Mouse (Mus musculus): ENCODE measurements around the gene Sv2b. TPM values are rescaled to one million over a fixed set of nuclear protein-coding genes. Genes with fewer than 3 reads are reported as not detected.
A peak's percentile ranks its signal among the peaks of the same experiment; 100 is the strongest.

The Sv2b gene
- polyA plus RNA-seq, 1 experiment = 0.29 TPM

DNA sequence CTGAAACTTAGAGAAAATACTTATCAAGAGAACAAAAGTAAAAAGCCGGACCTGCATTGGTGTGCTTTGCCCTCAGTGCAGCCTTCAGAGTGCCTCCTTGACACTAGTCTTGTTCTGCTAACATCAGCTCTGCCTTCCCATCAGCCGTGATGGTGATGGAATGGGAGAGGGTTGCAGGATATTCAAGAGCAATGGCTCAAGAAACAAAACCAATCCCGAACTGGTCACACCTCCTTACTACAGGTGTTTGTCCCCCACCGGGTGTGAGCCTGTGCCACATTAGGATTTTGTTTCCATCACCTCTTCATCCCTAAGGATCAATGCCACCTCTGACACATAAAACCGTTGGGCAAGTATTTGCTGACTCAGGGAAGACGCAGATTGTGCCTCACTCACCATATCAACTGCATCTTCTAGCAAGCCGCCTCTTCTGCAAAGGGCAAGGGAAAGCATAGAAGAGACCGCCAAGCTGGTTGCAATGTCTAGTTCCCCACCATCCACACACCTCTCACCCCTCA lies 1.4 kb downstream of the Sv2b start:
- peaks cover 9% of the 10 kb centered on the region for H3K27me3 ChIP-seq (ENCODE audit: control insufficient read depth, insufficient read depth, insufficient read length)
- no peak overlapping the region for H3K4me3 ChIP-seq
- no peak overlapping the region for H3ac ChIP-seq (ENCODE audit: control insufficient read depth, insufficient read length)
- TF ChIP-seq REST (IDR thresholded peaks at IDR 0.05; ENCODE audit: insufficient read depth, insufficient read length) = no peak
- TF ChIP-seq POLR2AphosphoS2 (IDR thresholded peaks at IDR 0.05; ENCODE audit: insufficient read length, low read depth) = no peak
- TF ChIP-seq USF1 (IDR thresholded peaks at IDR 0.05; ENCODE audit: low read depth) = no peak
- H3K36me3 ChIP-seq (ENCODE audit: control insufficient read depth, insufficient read depth) = no peaks in the 10 kb centered on the region
- H3K79me2 ChIP-seq (ENCODE audit: control insufficient read depth, insufficient read depth) = no peaks in the 10 kb centered on the region
- no peak overlapping the region for H3K4me2 ChIP-seq (ENCODE audit: low read depth)

DNA sequence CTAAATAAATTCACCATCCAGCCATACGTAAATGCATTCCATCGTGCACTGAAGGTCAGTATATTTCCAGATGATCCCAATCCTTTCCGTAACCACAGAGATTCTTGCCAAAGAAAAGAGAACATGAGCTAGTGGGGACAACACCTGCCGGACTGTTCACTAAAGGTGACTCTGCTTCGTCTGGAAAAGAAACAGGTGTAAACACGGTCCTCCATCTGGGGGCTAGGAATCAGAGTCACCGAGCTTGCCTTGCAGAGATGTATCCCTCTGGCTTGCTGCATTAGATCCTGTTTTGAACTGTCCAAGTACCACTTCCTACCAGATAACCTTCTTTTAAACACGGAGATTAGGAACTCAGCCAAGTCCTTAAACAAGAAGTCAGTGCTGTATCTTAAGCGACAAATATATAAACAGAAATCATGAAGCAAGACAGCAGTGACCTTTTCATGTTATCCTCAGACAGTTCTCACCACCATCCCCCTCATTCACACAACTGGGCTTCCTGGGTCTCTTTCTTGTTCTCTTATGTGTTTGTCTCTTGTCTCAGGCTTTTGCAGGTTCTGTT lies 3.1 kb downstream of the Sv2b start:
- H3ac ChIP-seq (ENCODE audit: control insufficient read depth, insufficient read length) = no peak overlapping the region
- H3K79me2 ChIP-seq (ENCODE audit: control insufficient read depth, insufficient read depth) = no peaks in the 10 kb centered on the region
- no peaks in the 10 kb centered on the region for H3K36me3 ChIP-seq (ENCODE audit: control insufficient read depth, insufficient read depth)
- TF ChIP-seq SRF (IDR thresholded peaks at IDR 0.05; ENCODE audit: control insufficient read depth, insufficient read length, low read depth) (no peak), MYOD1 (IDR thresholded peaks at IDR 0.05; ENCODE audit: control insufficient read depth in 1 of 3, insufficient read length in 2 of 3, low read depth in 2 of 3) (no peak), REST (IDR thresholded peaks at IDR 0.05; ENCODE audit: insufficient read depth, insufficient read length) (no peak), TCF3 (IDR thresholded peaks at IDR 0.05; ENCODE audit: insufficient read length, low read depth) (no peak), CEBPB (IDR thresholded peaks at IDR 0.05; ENCODE audit: insufficient read depth, poor library complexity, severe bottlenecking) (no peak), MYOG (IDR thresholded peaks at IDR 0.05; ENCODE audit: control insufficient read depth in 1 of 3, insufficient read depth in 1 of 3, insufficient read length in 2 of 3, low read depth in 2 of 3) (no peak), USF1 (IDR thresholded peaks at IDR 0.05; ENCODE audit: low read depth) (no peak), MAX (IDR thresholded peaks at IDR 0.05; ENCODE audit: low read depth) (no peak), POLR2AphosphoS2 (IDR thresholded peaks at IDR 0.05; ENCODE audit: insufficient read length, low read depth) (no peak), E2F4 (IDR thresholded peaks at IDR 0.05; ENCODE audit: insufficient read depth) (no peak), TCF12 (IDR thresholded peaks at IDR 0.05; ENCODE audit: insufficient read depth, poor library complexity, severe bottlenecking) (no peak), POLR2A (IDR thresholded peaks at IDR 0.05; ENCODE audit: insufficient read length, low read depth) (no peak)
- H3K27me3 ChIP-seq (ENCODE audit: control insufficient read depth, insufficient read depth, insufficient read length) = peaks cover 9% of the 10 kb centered on the region
- no peak overlapping the region for H3K4me3 ChIP-seq
- no peak overlapping the region for H3K4me2 ChIP-seq (ENCODE audit: low read depth)

DNA sequence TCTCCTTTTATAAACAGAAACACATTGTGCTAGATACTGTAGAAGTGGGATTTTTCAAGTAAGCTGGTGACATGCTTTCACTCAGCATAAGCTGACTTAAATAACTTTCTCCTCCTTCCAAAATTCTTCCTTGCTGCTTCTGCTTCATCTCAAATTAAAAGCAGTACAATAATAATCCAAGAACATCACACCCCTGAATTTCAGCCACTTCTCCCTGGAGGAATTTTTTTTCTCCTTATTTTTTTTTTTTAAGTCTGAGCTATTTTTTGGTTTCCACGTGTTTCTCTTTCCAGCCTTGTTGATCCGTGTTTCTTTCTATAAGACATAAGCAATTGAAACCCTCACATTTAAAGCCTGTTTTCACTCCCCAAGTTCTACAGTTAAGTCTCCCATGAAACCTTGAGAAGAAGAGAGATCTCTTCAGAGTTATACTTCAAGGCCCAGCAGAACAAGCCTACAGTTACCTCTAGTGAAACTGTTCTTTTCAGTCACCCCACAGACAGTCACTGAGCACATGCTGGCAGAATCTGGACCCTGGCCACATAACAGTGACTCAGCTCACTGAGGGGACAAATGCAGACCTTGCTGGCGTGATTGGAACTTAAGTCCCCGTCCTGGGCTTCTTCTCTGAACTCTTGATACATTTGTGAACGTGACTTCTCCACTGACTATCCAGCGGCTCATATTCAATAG lies 6.4 kb downstream of the Sv2b start:
- Histone ChIP-seq H3K4me2 (ENCODE audit: low read depth) (peak overlapping the region; percentile 23), H3ac (ENCODE audit: control insufficient read depth, insufficient read length) (no peak overlapping the region), H3K36me3 (ENCODE audit: control insufficient read depth, insufficient read depth) (no peaks in the 10 kb centered on the region), H3K27me3 (ENCODE audit: control insufficient read depth, insufficient read depth, insufficient read length) (peaks cover 5% of the 10 kb centered on the region), H3K79me2 (ENCODE audit: control insufficient read depth, insufficient read depth) (no peaks in the 10 kb centered on the region), H3K4me3 (no peak overlapping the region)
- TF ChIP-seq MYOG (IDR thresholded peaks at IDR 0.05; ENCODE audit: control insufficient read depth in 1 of 3, insufficient read depth in 1 of 3, insufficient read length in 2 of 3, low read depth in 2 of 3) (no peak), MYOD1 (IDR thresholded peaks at IDR 0.05; ENCODE audit: control insufficient read depth in 1 of 3, insufficient read length in 2 of 3, low read depth in 2 of 3) (no peak), TCF12 (IDR thresholded peaks at IDR 0.05; ENCODE audit: insufficient read depth, poor library complexity, severe bottlenecking) (no peak), E2F4 (IDR thresholded peaks at IDR 0.05; ENCODE audit: insufficient read depth) (no peak), POLR2A (IDR thresholded peaks at IDR 0.05; ENCODE audit: insufficient read length, low read depth) (no peak), POLR2AphosphoS2 (IDR thresholded peaks at IDR 0.05; ENCODE audit: insufficient read length, low read depth) (no peak), USF1 (IDR thresholded peaks at IDR 0.05; ENCODE audit: low read depth) (no peak), CEBPB (IDR thresholded peaks at IDR 0.05; ENCODE audit: insufficient read depth, poor library complexity, severe bottlenecking) (no peak), TCF3 (IDR thresholded peaks at IDR 0.05; ENCODE audit: insufficient read length, low read depth) (no peak)

DNA sequence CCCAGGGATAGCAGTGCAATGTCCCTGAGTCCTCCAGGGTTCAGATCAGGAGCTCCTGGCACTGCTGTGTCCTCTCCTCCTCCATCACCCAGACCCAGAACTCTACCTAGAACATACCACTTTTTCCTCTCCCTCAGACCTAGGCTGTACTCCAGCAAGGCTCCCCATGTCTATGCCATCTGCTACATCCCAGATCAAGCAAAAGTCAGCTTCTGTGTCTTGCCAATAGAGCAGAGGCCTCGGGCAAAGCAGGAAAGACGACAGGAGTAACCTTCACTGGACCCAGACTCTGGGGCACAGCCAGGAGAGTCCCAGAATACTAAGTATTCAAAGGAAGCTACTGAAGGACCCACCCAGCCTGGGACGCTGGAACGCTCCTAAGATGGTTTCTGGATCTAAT lies 9.8 kb downstream of the Sv2b start:
- no peaks in the 10 kb centered on the region for H3K79me2 ChIP-seq (ENCODE audit: control insufficient read depth, insufficient read depth)

DNA sequence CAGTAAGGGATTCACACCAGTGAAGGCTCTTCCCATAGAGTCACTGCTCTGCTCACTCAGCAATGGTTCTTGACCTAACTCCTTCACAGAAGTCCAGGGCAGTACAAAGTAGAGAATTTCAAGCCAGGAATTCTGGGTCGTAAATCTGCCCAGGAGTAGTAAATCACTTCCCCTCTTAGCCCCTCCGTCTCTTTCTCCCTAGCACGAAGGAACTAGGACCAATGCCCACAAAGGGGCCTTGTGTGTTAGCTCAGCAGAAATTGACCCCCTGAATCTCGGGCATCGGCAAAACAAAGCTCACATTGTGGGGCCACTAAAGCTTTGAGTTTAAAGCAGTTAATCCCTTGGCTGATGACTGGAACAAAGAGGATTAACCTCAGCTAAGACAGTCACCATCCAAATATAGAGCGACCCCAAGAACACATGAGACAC lies 12.4 kb downstream of the Sv2b start:
- Histone ChIP-seq H3K79me2 (ENCODE audit: control insufficient read depth, insufficient read depth) (no peaks in the 10 kb centered on the region), H3K4me2 (ENCODE audit: low read depth) (no peak overlapping the region), H3K4me3 (no peak overlapping the region), H3K36me3 (ENCODE audit: control insufficient read depth, insufficient read depth) (no peaks in the 10 kb centered on the region), H3K27me3 (ENCODE audit: control insufficient read depth, insufficient read depth, insufficient read length) (no peaks in the 10 kb centered on the region), H3ac (ENCODE audit: control insufficient read depth, insufficient read length) (no peak overlapping the region)
- no peak for TF ChIP-seq SRF (IDR thresholded peaks at IDR 0.05; ENCODE audit: control insufficient read depth, insufficient read length, low read depth)
- TF ChIP-seq POLR2AphosphoS2 (IDR thresholded peaks at IDR 0.05; ENCODE audit: insufficient read length, low read depth) = no peak
- no peak for TF ChIP-seq MAX (IDR thresholded peaks at IDR 0.05; ENCODE audit: low read depth)
- TF ChIP-seq CEBPB (IDR thresholded peaks at IDR 0.05; ENCODE audit: insufficient read depth, poor library complexity, severe bottlenecking) = no peak
- TF ChIP-seq E2F4 (IDR thresholded peaks at IDR 0.05; ENCODE audit: insufficient read depth) = no peak
- TF ChIP-seq MYOD1 (IDR thresholded peaks at IDR 0.05; ENCODE audit: control insufficient read depth in 1 of 3, insufficient read length in 2 of 3, low read depth in 2 of 3) = no peak
- no peak for TF ChIP-seq TCF12 (IDR thresholded peaks at IDR 0.05; ENCODE audit: insufficient read depth, poor library complexity, severe bottlenecking)
- TF ChIP-seq USF1 (IDR thresholded peaks at IDR 0.05; ENCODE audit: low read depth) = no peak
- no peak for TF ChIP-seq POLR2A (IDR thresholded peaks at IDR 0.05; ENCODE audit: insufficient read length, low read depth)
- no peak for TF ChIP-seq TCF3 (IDR thresholded peaks at IDR 0.05; ENCODE audit: insufficient read length, low read depth)
- no peak for TF ChIP-seq MYOG (IDR thresholded peaks at IDR 0.05; ENCODE audit: control insufficient read depth in 1 of 3, insufficient read depth in 1 of 3, insufficient read length in 2 of 3, low read depth in 2 of 3)
- no peak for TF ChIP-seq REST (IDR thresholded peaks at IDR 0.05; ENCODE audit: insufficient read depth, insufficient read length)

More for the DNA sequence above, 9.8 kb downstream of the Sv2b start:
- Histone ChIP-seq H3K4me3 (no peak overlapping the region), H3K4me2 (ENCODE audit: low read depth) (no peak overlapping the region), H3ac (ENCODE audit: control insufficient read depth, insufficient read length) (no peak overlapping the region), H3K36me3 (ENCODE audit: control insufficient read depth, insufficient read depth) (no peaks in the 10 kb centered on the region), H3K27me3 (ENCODE audit: control insufficient read depth, insufficient read depth, insufficient read length) (no peaks in the 10 kb centered on the region)
- TF ChIP-seq MYOG (IDR thresholded peaks at IDR 0.05; ENCODE audit: control insufficient read depth in 1 of 3, insufficient read depth in 1 of 3, insufficient read length in 2 of 3, low read depth in 2 of 3) = no peak
- no peak for TF ChIP-seq POLR2AphosphoS2 (IDR thresholded peaks at IDR 0.05; ENCODE audit: insufficient read length, low read depth)
- no peak for TF ChIP-seq TCF3 (IDR thresholded peaks at IDR 0.05; ENCODE audit: insufficient read length, low read depth)
- TF ChIP-seq E2F4 (IDR thresholded peaks at IDR 0.05; ENCODE audit: insufficient read depth) = no peak
- TF ChIP-seq CEBPB (IDR thresholded peaks at IDR 0.05; ENCODE audit: insufficient read depth, poor library complexity, severe bottlenecking) = no peak
- no peak for TF ChIP-seq TCF12 (IDR thresholded peaks at IDR 0.05; ENCODE audit: insufficient read depth, poor library complexity, severe bottlenecking)
- no peak for TF ChIP-seq SRF (IDR thresholded peaks at IDR 0.05; ENCODE audit: control insufficient read depth, insufficient read length, low read depth)
- no peak for TF ChIP-seq REST (IDR thresholded peaks at IDR 0.05; ENCODE audit: insufficient read depth, insufficient read length)
